In the genomic region with DNA sequence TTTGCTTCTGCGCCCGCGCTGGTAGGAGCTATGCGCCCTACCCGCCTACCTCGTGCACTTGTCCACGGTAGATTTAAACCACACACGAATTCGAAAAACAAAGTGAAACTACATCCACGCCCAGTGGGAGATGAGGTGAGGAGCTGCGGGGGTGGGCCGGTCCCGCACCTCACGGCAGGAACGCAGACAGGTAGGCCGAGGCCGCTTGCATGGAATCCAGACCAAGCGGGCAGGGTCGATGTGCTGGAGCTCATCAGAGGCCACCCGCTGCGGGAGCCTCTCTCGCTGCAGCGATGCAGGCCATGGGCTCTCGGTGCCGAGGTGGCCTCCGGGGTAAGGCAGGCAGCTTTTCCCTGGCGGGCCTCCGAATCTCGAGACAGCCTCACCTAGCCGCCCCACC, we compare ENCODE assay signal across 8 mouse cellular contexts. TPM values are rescaled to one million over a fixed set of nuclear protein-coding genes. Genes with fewer than 3 reads are reported as not detected.
DNase-seq lines count a peak whose midpoint lies in the region; ATAC-seq and TF ChIP-seq lines count a peak whose summit lies in the region.

No protein-coding gene starts in this region.

- no peaks in the 10 kb centered on the region for H3K9me3 ChIP-seq in forebrain, embryonic 14.5 days (replicated peaks; ENCODE audit: control insufficient read depth, low read length)
- H3K9me3 ChIP-seq in limb, embryonic 12.5 days = no peaks in the 10 kb centered on the region

- TF ChIP-seq CTCF in lung, adult 2 months (IDR thresholded peaks at IDR 0.05; ENCODE audit: insufficient read depth, low read length) = no peak

- H3K9ac ChIP-seq in forebrain, embryonic 14.5 days (ENCODE audit: low read length) = peak overlapping the region; percentile 56
- H3K9ac ChIP-seq in limb, embryonic 12.5 days (replicated peaks) = 0 out of 2 replicates have a peak overlapping the region, but pooled peaks have one; percentile 31

- H3K27me3 ChIP-seq in forebrain, embryonic 14.5 days (replicated peaks; ENCODE audit: control insufficient read depth, insufficient read depth, low read length) = peaks cover 48% of the 10 kb centered on the region
- peaks cover 84% of the 10 kb centered on the region for H3K27me3 ChIP-seq in limb, embryonic 12.5 days

- H3K4me2 ChIP-seq in forebrain, embryonic 14.5 days (ENCODE audit: low read length) = peak overlapping the region; percentile 97
- H3K4me2 ChIP-seq in limb, embryonic 12.5 days = peak overlapping the region; percentile 95

- H3K4me1 ChIP-seq in lung, adult 2 months (ENCODE audit: control insufficient read depth, insufficient read depth, low read length) = peaks cover 8% of the 10 kb centered on the region; the same call in 1 of the 2 replicates
- H3K4me1 ChIP-seq in forebrain, embryonic 14.5 days (ENCODE audit: control insufficient read depth, insufficient read depth, low read length) = peaks cover 18% of the 10 kb centered on the region
- H3K4me1 ChIP-seq in limb, embryonic 12.5 days (replicated peaks) = peaks cover 47% of the 10 kb centered on the region

- H3K27ac ChIP-seq in forebrain, embryonic 14.5 days (ENCODE audit: low read depth, low read length) = 0 out of 2 replicates have a peak overlapping the region, but pooled peaks have one; percentile 36
- no peak overlapping the region for H3K27ac ChIP-seq in limb, embryonic 12.5 days

- H3K4me3 ChIP-seq in lung, adult 2 months (replicated peaks; ENCODE audit: extremely low read depth, low read depth, low read length) = peak overlapping the region; percentile 49
- H3K4me3 ChIP-seq in forebrain, embryonic 14.5 days (ENCODE audit: low read depth, low read length) = peak overlapping the region; percentile 59
- H3K4me3 ChIP-seq in limb, embryonic 12.5 days (replicated peaks) = peak overlapping the region; percentile 54

- TF ChIP-seq POLR2A in lung, adult 2 months (IDR thresholded peaks at IDR 0.05; ENCODE audit: borderline replicate concordance, extremely low read depth, low read depth, low read length) = no peak

- no peaks in the 10 kb centered on the region for H3K36me3 ChIP-seq in forebrain, embryonic 14.5 days (ENCODE audit: control insufficient read depth, insufficient read depth, low read length)
- H3K36me3 ChIP-seq in limb, embryonic 12.5 days = no peaks in the 10 kb centered on the region

- 2% methylated on average over 30 of the region's 30 CpGs for WGBS in lung, adult 2 months
- WGBS in forebrain, embryonic 14.5 days = under 1% methylated on average over 30 of the region's 30 CpGs
- WGBS in limb, embryonic 12.5 days = 1% methylated on average over 30 of the region's 30 CpGs

- ATAC-seq in forebrain, embryonic 14.5 days = no peak
- no peak for ATAC-seq in limb, embryonic 12.5 days (ENCODE audit: insufficient number of reproducible peaks, insufficient read depth, low FRiP score, low TSS enrichment, low read depth)

- no peak for DNase-seq in lung, adult 2 months
- DNase-seq in lung, postnatal 14 days = no peak
- DNase-seq in cerebellum, adult 9-11 months = peak; percentile 81
- peak; percentile 22 for DNase-seq in forebrain, embryonic 14.5 days (ENCODE audit: low spot score)
- peak; percentile 49 for DNase-seq in retina, embryonic 14.5 days (ENCODE audit: low spot score)
- DNase-seq in layer of hippocampus, adult 18-20 months (ENCODE audit: low spot score in 2 of 2) = no peak
- no peak for DNase-seq in gastrocnemius, postnatal 4 days (ENCODE audit: low spot score in 2 of 2)

RNA-seq across cellular contexts. Expression of a gene that starts 0.9 kb away (rescaled TPM):
- polyA plus RNA-seq in lung, adult 2 months (2012; rRNA removed) = not detected in 2 replicates
- 9.4 and 11.0 TPM in 2 replicates for polyA plus RNA-seq in forebrain, embryonic 14.5 days (2014; fragmentation: Nextera tagmentation; extraction: Ambion mirVana)
- polyA plus RNA-seq in limb, embryonic 12.5 days (2016; fragmentation: Nextera tagmentation; extraction: Ambion mirVana) = 3.8 and 4.2 TPM in 2 replicates
- 1 to 10 TPM; 2.6 to 5.3 TPM for total RNA-seq in layer of hippocampus, adult 18-20 months (2021)
- total RNA-seq in gastrocnemius, postnatal 4 days (2021) = under 1 TPM; 0.15 to 0.47 TPM

Comparison
In these comparisons a context has a peak if more than half of its experiments do, and no peak if none do; other contexts are left out.
1. DNase-seq: peak in cerebellum, adult 9-11 months (single experiment), forebrain, embryonic 14.5 days (single experiment) and retina, embryonic 14.5 days (single experiment); none in lung, adult 2 months (single experiment), lung, postnatal 14 days (single experiment), layer of hippocampus, adult 18-20 months (0 of 2) and gastrocnemius, postnatal 4 days (0 of 2).
2. Peak in every context shown above with its lines, with median percentiles within 50 percentile points of each other: H3K4me3 ChIP-seq.